Mouse (Mus musculus): ENCODE results near the gene Zfp3.

DNA sequence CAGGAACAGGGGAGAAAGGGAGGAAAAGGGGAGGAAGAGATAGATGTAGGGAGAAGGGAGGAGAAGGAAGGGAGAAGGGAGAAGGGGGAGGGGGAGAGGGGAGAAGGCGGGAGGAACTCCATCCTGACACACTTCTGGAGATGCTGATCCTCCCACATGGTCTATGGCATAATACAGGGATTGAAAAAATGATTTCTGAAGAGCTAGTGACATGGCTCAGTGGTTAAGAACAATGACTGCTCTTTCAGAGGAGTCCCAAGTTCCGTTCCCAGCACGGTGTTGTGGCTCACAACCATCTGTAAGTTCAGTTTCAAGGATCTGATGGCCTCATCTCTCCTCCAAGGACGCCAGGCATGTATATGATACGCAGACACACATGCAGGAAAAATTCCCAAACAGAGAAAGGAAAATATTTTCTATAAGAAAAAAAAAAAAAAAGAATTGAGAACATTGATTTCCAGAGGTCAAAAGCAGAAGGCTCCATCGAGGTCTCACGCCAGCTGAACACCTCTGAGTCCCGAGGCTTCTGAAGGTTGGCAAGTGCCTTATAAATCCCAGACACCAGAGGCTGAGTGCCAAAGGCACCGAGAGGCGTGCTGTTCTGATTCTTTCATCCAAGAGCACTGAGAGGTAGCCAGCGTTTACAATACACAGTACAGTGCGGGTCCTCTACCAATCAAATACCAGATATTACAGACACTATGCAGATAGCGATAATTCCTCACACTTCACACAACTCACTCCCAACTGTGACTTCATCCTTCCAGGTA, 47.6 kb downstream of the Zfp3 start:
- no peak for TF ChIP-seq ZC3H11A (IDR thresholded peaks at IDR 0.05; ENCODE audit: borderline replicate concordance, low read depth, low read length)
- no peak for TF ChIP-seq HCFC1 (IDR thresholded peaks at IDR 0.05; ENCODE audit: borderline replicate concordance, insufficient read depth, low read length)
- no peak for TF ChIP-seq ZNF384 (IDR thresholded peaks at IDR 0.05; ENCODE audit: low read depth, low read length)
